Comparison of ENCODE assay signal across 9 mouse cellular contexts in genomic region chr2:103670276-103670680, GRCm38 (mm10).
DNase-seq lines count a peak whose midpoint lies in the region; ATAC-seq and TF ChIP-seq lines count a peak whose summit lies in the region.
"Had no signal": no experiment of that assay in that cellular context is flagged by ENCODE, and none has a peak within 500 bp of the region (broad histone marks: within the 10 kb centered on the region; RNA-seq: fewer than 3 reads in every experiment).

No protein-coding gene starts in this region.

- intact Hi-C loops in gastrocnemius, postnatal 14 days (cut with DNase I; ENCODE audit: low total_unique reads): no loop called here
- intact Hi-C loops in left cerebral cortex, postnatal 10 days (cut with DNase I): no loop called here

- H3K4me3 ChIP-seq in C2C12 (ENCODE audit: insufficient read depth, poor library complexity, severe bottlenecking): no peak overlapping the region
- H3K4me3 ChIP-seq in hindbrain, embryonic 16.5 days (ENCODE audit: low read length): no peak overlapping the region
- no peak overlapping the region for H3K4me3 ChIP-seq in liver, postnatal 0 days (ENCODE audit: low read depth, low read length)
- H3K4me3 ChIP-seq: liver, embryonic 13.5 days had no signal

- peak overlapping the region; percentile 46 for H3ac ChIP-seq in C2C12 (ENCODE audit: control insufficient read depth, insufficient read length, low read depth)

- no peak overlapping the region for H3K9ac ChIP-seq in hindbrain, embryonic 16.5 days (ENCODE audit: low read depth, low read length)
- H3K9ac ChIP-seq in liver, postnatal 0 days (replicated peaks): no peak overlapping the region
- H3K9ac ChIP-seq: liver, embryonic 13.5 days had no signal

- H3K27ac ChIP-seq in hindbrain, embryonic 16.5 days (ENCODE audit: low read depth, low read length): peak overlapping the region; percentile 14; the same call in 1 of the 2 replicates
- no peak overlapping the region for H3K27ac ChIP-seq in liver, postnatal 0 days (ENCODE audit: low read depth)
- H3K27ac ChIP-seq: liver, embryonic 13.5 days had no signal

- no peak for TF ChIP-seq EP300 in liver, postnatal 0 days (IDR thresholded peaks at IDR 0.05; ENCODE audit: low read depth)

- peak; percentile 74 for ATAC-seq in hindbrain, embryonic 16.5 days
- ATAC-seq in liver, postnatal 0 days: no peak

- no peaks in the 10 kb centered on the region for H3K36me3 ChIP-seq in C2C12 (ENCODE audit: control insufficient read depth, insufficient read depth)
- H3K36me3 ChIP-seq in hindbrain, embryonic 16.5 days (ENCODE audit: control insufficient read depth, insufficient read depth, low read length): no peaks in the 10 kb centered on the region
- H3K36me3 ChIP-seq in liver, postnatal 0 days (replicated peaks; ENCODE audit: insufficient read depth, low read length): no peaks in the 10 kb centered on the region
- H3K36me3 ChIP-seq: liver, embryonic 13.5 days had no signal

- H3K4me1 ChIP-seq in hindbrain, embryonic 16.5 days (ENCODE audit: control insufficient read depth, insufficient read depth, low read depth, low read length): peaks cover 6% of the 10 kb centered on the region; the same call in 1 of the 2 replicates
- H3K4me1 ChIP-seq in liver, postnatal 0 days (ENCODE audit: insufficient read depth): peaks cover 20% of the 10 kb centered on the region
- H3K4me1 ChIP-seq: liver, embryonic 13.5 days had no signal

- peak; percentile 84 for DNase-seq in adrenal gland, postnatal 25 days
- DNase-seq in gastrocnemius, postnatal 14 days: peak; percentile 80
- DNase-seq in left cerebral cortex, postnatal 10 days (ENCODE audit: extremely low spot score in 1 of 2, low spot score in 2 of 2): peak; percentile 56 to 76
- peak; percentile 60 for DNase-seq in ovary, adult 18-20 months (ENCODE audit: low spot score)
- DNase-seq in liver, postnatal 0 days: no peak
- no peak for DNase-seq in thymus, postnatal 14 days
- DNase-seq: liver, embryonic 13.5 days had no signal

- peaks cover 6% of the 10 kb centered on the region for H3K79me2 ChIP-seq in C2C12 (ENCODE audit: control insufficient read depth, insufficient read depth)

- no peak for TF ChIP-seq CTCF in C2C12 (IDR thresholded peaks at IDR 0.05; ENCODE audit: control insufficient read depth, insufficient read depth, insufficient read length)
- no peak for TF ChIP-seq CTCF in liver, postnatal 0 days (IDR thresholded peaks at IDR 0.05; ENCODE audit: low read depth)

- no peaks in the 10 kb centered on the region for H3K27me3 ChIP-seq in C2C12 (ENCODE audit: control insufficient read depth, insufficient read depth, insufficient read length)
- no peaks in the 10 kb centered on the region for H3K27me3 ChIP-seq in hindbrain, embryonic 16.5 days (replicated peaks; ENCODE audit: control insufficient read depth, insufficient read depth, low read length)
- H3K27me3 ChIP-seq in liver, postnatal 0 days (ENCODE audit: insufficient read depth, low read length): no peaks in the 10 kb centered on the region
- H3K27me3 ChIP-seq: liver, embryonic 13.5 days had no signal

- no peak overlapping the region for H3K4me2 ChIP-seq in hindbrain, embryonic 16.5 days (ENCODE audit: low read length)
- no peak overlapping the region for H3K4me2 ChIP-seq in liver, postnatal 0 days (ENCODE audit: low read depth, low read length)
- H3K4me2 ChIP-seq: liver, embryonic 13.5 days had no signal

- WGBS in hindbrain, embryonic 16.5 days: 37% methylated on average over 3 of the region's 3 CpGs
- WGBS in liver, postnatal 0 days (ENCODE audit: insufficient replicate concordance): 77% methylated on average over 3 of the region's 3 CpGs

- no peaks in the 10 kb centered on the region for H3K9me3 ChIP-seq in hindbrain, embryonic 16.5 days (ENCODE audit: control insufficient read depth, low read length)
- H3K9me3 ChIP-seq in liver, postnatal 0 days (ENCODE audit: low read length): no peaks in the 10 kb centered on the region
- H3K9me3 ChIP-seq: liver, embryonic 13.5 days had no signal

- H3K79me3 ChIP-seq in C2C12 (ENCODE audit: low read depth): no peaks in the 10 kb centered on the region

TF ChIP-seq in C2C12, 6 proteins besides CTCF, POLR2A, EP300 and RAD21:
- peak; percentile 29 for TF ChIP-seq MAX (IDR thresholded peaks at IDR 0.05)
- peak; percentile 38 for TF ChIP-seq CEBPB (IDR thresholded peaks at IDR 0.05; ENCODE audit: low read depth)
- peak; percentile 49 for TF ChIP-seq USF1 (IDR thresholded peaks at IDR 0.05; ENCODE audit: low read depth)
- TF ChIP-seq FOSL1 (IDR thresholded peaks at IDR 0.05; ENCODE audit: insufficient read depth, low read length, poor library complexity, severe bottlenecking): peak; percentile 54
- TF ChIP-seq MYOD1 (IDR thresholded peaks at IDR 0.05; ENCODE audit: control insufficient read depth, insufficient read length, low read depth): peak; percentile 22
- TF ChIP-seq MYOG (IDR thresholded peaks at IDR 0.05; ENCODE audit: control insufficient read depth, extremely low read depth, insufficient read length): no peak

Comparison
In these comparisons a context has a peak if more than half of its experiments do, and no peak if none do; other contexts are left out.
1. DNase-seq: peak in adrenal gland, postnatal 25 days (single experiment), gastrocnemius, postnatal 14 days (single experiment), left cerebral cortex, postnatal 10 days (2 of 2) and ovary, adult 18-20 months (single experiment); none in liver, postnatal 0 days (single experiment) and thymus, postnatal 14 days (single experiment).